Mouse (Mus musculus) hindbrain, embryonic 13.5 days (tissue): ENCODE measurements around the gene Rhoq. TPM values are rescaled to one million over a fixed set of nuclear protein-coding genes. Genes with fewer than 3 reads are reported as not detected.
A peak's percentile ranks its signal among the peaks of the same experiment; 100 is the strongest.

Experiments used
- ATAC-seq: fragments of 200-750 bp; cut with Nextera tagmentation; 2 replicates; pipeline ENCODE4 v1.8.0; 2017; ENCODE audit warnings: moderate TSS enrichment; ENCODE audit not compliant: low FRiP score
- H3K27ac ChIP-seq: fragments of 300-500 bp; sonication (generic); 2 replicates; pipeline ENCODE4 v1.5.1; 2015; ENCODE audit warnings: inconsistent platforms, mild to moderate bottlenecking, moderate library complexity
- H3K27me3 ChIP-seq: fragments of 300-500 bp; sonication (generic); 2 replicates; pipeline ENCODE4 v1.6.1; 2015; ENCODE audit warnings: mild to moderate bottlenecking, inconsistent platforms
- H3K36me3 ChIP-seq: fragments of 300-500 bp; sonication (generic); 2 replicates; pipeline ENCODE4 v1.6.1; 2015; ENCODE audit warnings: mild to moderate bottlenecking, inconsistent platforms
- H3K4me1 ChIP-seq: fragments of 300-500 bp; sonication (generic); replicated peaks from 2 replicates; pipeline ENCODE4 v1.6.1; 2015; ENCODE audit warnings: inconsistent platforms
- H3K4me2 ChIP-seq: fragments of 300-500 bp; sonication (generic); 2 replicates; pipeline ENCODE4 v1.6.1; 2015; ENCODE audit warnings: inconsistent platforms, mild to moderate bottlenecking, moderate library complexity
- H3K4me3 ChIP-seq: fragments of 300-500 bp; sonication (generic); 2 replicates; pipeline ENCODE4 v1.5.1; 2015; ENCODE audit warnings: mild to moderate bottlenecking, inconsistent platforms
- H3K9ac ChIP-seq: fragments of 300-500 bp; sonication (generic); 2 replicates; pipeline ENCODE4 v1.6.1; 2015; ENCODE audit warnings: mild to moderate bottlenecking, inconsistent platforms
- H3K9me3 ChIP-seq: fragments of 300-500 bp; sonication (generic); 2 replicates; pipeline ENCODE4 v1.6.1; 2016; ENCODE audit warnings: inconsistent platforms
- WGBS: fragments of 180-500 bp; shearing (Covaris S2); methylation state at CpG from one replicate; pipeline ENCODE4 v1.1.7; 2015; 5-methylcytosine and 5-hydroxymethylcytosine counted together
- polyA plus RNA-seq: library from polyadenylated mRNA; unstranded; fragments of >200 nt; fragmentation: Nextera tagmentation; extraction: Ambion mirVana; gene quantifications from 2 replicates; pipeline ENCODE4 v1.2.1, GENCODE M21; 2015

The Rhoq gene
- polyA plus RNA-seq, 1 experiment from 2014 or later: 6.9 TPM

GRCm38 (mm10) chr17:86978496-86978895 is 15.6 kb downstream of the Rhoq start:
- peaks cover 5% of the 10 kb centered on the region; the same call in 1 of the 2 replicates for H3K36me3 ChIP-seq
- ATAC-seq: no peak
- H3K9ac ChIP-seq: no peak overlapping the region
- no peaks in the 10 kb centered on the region for H3K4me1 ChIP-seq
- 87% methylated on average over 6 of the region's 6 CpGs for WGBS
- no peak overlapping the region for H3K27ac ChIP-seq
- no peaks in the 10 kb centered on the region for H3K27me3 ChIP-seq
- H3K4me3 ChIP-seq: no peak overlapping the region
- no peaks in the 10 kb centered on the region for H3K9me3 ChIP-seq
- H3K4me2 ChIP-seq: no peak overlapping the region

DNA sequence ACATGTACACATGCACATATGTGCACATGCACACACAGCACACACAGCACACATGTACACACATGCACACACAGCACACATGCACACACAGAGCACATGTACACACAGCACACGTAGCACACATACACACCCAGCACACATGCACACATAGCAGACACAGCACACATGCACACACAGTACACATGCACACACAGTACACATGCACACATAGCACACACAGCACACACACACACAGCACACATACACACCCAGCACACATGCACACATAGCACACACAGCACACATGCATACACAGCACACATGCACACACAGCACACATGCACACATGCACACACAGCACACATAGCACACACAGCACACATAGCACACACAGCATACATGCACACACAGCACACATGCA is 18.3 kb downstream of the Rhoq start:
- no peaks in the 10 kb centered on the region for H3K27me3 ChIP-seq
- H3K4me1 ChIP-seq: peaks cover 14% of the 10 kb centered on the region
- no peaks in the 10 kb centered on the region; the same call in 1 of the 2 replicates for H3K36me3 ChIP-seq
- no peak overlapping the region for H3K9ac ChIP-seq
- H3K4me3 ChIP-seq: no peak overlapping the region
- no peak overlapping the region for H3K4me2 ChIP-seq
- no peak overlapping the region for H3K27ac ChIP-seq
- no peaks in the 10 kb centered on the region for H3K9me3 ChIP-seq
- ATAC-seq: no peak
- 97% methylated on average over 1 of the region's 1 CpGs for WGBS

- Histone ChIP-seq H3K27ac (no peak overlapping the region), H3K4me2 (no peak overlapping the region), H3K27me3 (no peaks in the 10 kb centered on the region), H3K36me3 (no peaks in the 10 kb centered on the region; the same call in 1 of the 2 replicates), H3K4me3 (no peak overlapping the region), H3K4me1 (peaks cover 19% of the 10 kb centered on the region), H3K9ac (no peak overlapping the region), H3K9me3 (no peaks in the 10 kb centered on the region)
- WGBS: 97% methylated on average over 2 of the region's 2 CpGs
- ATAC-seq: no peak
Observed at GRCm38 (mm10) chr17:86981701-86982100, 18.8 kb downstream of the Rhoq start.

DNA sequence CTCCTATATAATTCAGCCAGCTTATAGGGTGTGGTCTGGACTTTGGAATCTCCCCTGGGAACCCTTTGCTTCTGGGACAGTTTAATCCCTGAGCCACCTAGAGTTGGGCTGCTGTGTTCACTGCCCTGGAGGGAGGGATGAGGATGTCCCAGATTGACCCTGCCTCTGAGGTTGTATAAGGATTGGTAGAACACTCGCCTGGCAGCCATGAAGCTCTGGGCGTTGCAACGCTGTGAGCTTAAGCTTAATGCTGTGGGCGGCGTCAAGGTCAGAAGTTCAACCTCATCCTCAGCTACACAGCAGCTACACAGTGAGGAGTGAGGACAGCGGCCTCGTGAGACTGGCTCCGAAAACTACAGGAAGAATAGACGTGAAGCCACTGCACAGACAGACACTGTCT is 19.6 kb downstream of the Rhoq start:
- 73% methylated on average over 9 of the region's 9 CpGs for WGBS

DNA sequence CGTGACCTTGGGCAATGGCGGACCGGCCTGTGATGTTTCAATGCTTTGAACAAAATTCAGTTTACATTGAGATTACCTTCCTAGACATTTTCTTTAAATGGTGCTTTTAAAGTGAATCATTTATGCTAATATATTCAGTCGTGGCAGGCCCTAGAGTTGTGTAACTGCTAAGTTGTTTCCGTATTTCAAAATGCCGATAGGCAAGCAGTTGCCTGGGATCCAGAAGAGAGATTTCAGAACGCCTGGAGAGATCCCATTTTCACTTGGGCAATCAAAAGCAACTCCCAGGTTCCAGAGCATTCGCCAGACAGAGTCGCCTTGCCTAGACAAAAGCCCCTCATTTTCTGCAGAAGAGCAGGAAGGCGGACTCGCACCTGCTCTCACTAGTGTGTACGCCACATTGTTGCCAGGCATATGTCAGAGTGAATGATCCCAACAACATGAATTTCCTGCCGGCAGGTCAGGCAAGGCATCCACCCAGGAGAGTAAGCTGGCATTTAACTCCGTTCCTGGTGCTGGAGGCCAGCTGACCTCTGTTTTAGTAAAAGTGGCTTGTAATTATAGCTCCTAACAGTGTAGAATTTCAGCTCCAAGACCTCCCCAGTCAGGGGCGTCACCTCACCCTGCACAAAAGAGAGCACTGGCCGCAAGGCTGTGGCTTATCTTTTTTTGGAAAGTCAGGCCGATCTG is 23.7 kb downstream of the Rhoq start:
- Histone ChIP-seq H3K27me3 (no peaks in the 10 kb centered on the region), H3K9me3 (no peaks in the 10 kb centered on the region), H3K4me2 (0 out of 2 replicates have a peak overlapping the region, but pooled peaks have one; percentile 6), H3K4me1 (peaks cover 32% of the 10 kb centered on the region), H3K27ac (peak overlapping the region; percentile 60), H3K9ac (0 out of 2 replicates have a peak overlapping the region, but pooled peaks have one; percentile 13), H3K4me3 (no peak overlapping the region), H3K36me3 (no peaks in the 10 kb centered on the region; the same call in 1 of the 2 replicates)
- 45% methylated on average over 17 of the region's 17 CpGs for WGBS
- no peak for ATAC-seq

More for the DNA sequence above, 19.6 kb downstream of the Rhoq start:
- Histone ChIP-seq H3K9ac (no peak overlapping the region), H3K9me3 (no peaks in the 10 kb centered on the region), H3K4me2 (no peak overlapping the region), H3K4me1 (peaks cover 25% of the 10 kb centered on the region), H3K27me3 (no peaks in the 10 kb centered on the region), H3K27ac (no peak overlapping the region), H3K4me3 (no peak overlapping the region), H3K36me3 (no peaks in the 10 kb centered on the region; the same call in 1 of the 2 replicates)
- no peak for ATAC-seq

DNA sequence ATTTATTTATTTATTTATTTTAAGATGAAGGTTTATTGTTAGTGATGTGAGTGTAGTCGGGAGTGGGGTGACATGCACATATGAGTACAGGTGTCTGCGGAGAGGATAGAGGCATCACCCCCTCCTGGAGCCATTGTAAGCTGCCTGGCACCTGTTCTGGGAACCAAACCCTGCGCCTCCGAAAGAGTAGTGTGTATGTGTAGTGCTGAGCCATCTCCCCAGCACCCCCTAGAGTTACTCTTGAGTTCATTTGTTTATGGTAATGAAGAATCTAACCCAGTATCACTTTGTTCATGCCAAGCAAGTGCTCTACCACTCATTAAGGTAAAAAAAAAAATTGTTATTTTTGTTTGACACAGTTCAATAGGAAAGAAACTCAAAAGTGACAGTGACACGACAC is 25.3 kb downstream of the Rhoq start:
- no peaks in the 10 kb centered on the region for H3K27me3 ChIP-seq
- H3K9ac ChIP-seq: no peak overlapping the region
- H3K36me3 ChIP-seq: no peaks in the 10 kb centered on the region; the same call in 1 of the 2 replicates
- no peak overlapping the region for H3K27ac ChIP-seq
- no peak overlapping the region for H3K4me3 ChIP-seq
- H3K9me3 ChIP-seq: no peaks in the 10 kb centered on the region
- H3K4me1 ChIP-seq: peaks cover 32% of the 10 kb centered on the region
- H3K4me2 ChIP-seq: no peak overlapping the region
- ATAC-seq: no peak; the same call in 1 of the 2 replicates
- WGBS: 88% methylated on average over 5 of the region's 5 CpGs

DNA sequence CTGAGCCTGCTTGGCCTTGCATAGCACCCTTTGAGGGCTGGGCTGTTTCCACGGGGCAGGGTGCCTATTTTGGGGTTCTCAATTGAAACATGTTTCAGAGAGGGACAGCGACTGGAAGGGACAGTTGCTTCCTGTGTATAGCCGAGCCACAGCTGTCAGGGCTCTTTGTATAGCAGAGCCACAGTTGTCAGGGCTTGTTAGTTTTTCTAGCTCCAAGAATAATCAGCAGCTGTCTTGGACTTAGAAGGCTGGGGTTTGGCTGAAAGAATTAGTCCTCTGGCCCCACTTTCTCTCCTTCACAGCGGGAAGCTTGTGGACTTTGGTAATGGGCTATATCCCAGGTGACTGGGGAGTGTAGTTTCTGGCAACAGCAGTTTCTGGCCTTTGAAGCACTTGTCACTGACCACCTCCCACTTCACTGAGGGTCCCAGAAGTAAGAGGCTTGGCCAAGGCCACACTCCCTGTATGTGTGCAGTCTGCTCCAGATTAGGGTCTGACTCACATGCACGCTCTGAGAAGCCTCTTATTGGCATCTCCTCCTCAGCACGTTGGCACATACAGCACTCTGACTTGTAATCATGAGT is 25.8 kb downstream of the Rhoq start:
- H3K27ac ChIP-seq: 0 out of 2 replicates have a peak overlapping the region, but pooled peaks have one; percentile 9
- H3K4me2 ChIP-seq: no peak overlapping the region
- no peak overlapping the region for H3K4me3 ChIP-seq
- no peak overlapping the region for H3K9ac ChIP-seq
- H3K36me3 ChIP-seq: no peaks in the 10 kb centered on the region; the same call in 1 of the 2 replicates
- H3K4me1 ChIP-seq: peaks cover 32% of the 10 kb centered on the region
- H3K27me3 ChIP-seq: no peaks in the 10 kb centered on the region
- 63% methylated on average over 6 of the region's 6 CpGs for WGBS
- peak; percentile 24; the same call in 1 of the 2 replicates for ATAC-seq
- H3K9me3 ChIP-seq: no peaks in the 10 kb centered on the region

GRCm38 (mm10) chr17:86991306-86991705 is 28.4 kb downstream of the Rhoq start:
- Histone ChIP-seq H3K4me2 (no peak overlapping the region), H3K36me3 (no peaks in the 10 kb centered on the region), H3K4me1 (peaks cover 17% of the 10 kb centered on the region), H3K27me3 (no peaks in the 10 kb centered on the region), H3K27ac (no peak overlapping the region), H3K9ac (no peak overlapping the region), H3K9me3 (no peaks in the 10 kb centered on the region), H3K4me3 (no peak overlapping the region)
- no peak for ATAC-seq
- WGBS: 92% methylated on average over 8 of the region's 8 CpGs

DNA sequence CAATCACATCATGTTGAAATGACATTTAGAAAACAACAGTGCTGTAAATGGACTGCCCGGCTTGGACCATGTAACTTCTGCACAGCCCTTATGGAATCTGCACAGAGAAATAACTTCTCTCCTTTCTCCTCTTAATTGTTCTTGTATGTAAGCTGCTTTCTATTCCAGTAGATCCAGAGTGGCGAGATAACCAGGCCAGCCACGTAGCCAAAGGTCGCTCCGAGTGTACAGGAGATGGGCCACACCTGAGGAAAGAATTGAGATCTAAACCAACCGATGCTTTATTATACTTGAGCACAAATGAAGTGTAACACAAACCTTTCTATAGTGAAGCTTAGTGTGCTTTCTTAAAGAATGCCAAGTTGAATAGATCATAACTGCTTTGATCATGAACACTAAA is 34.4 kb downstream of the Rhoq start:
- H3K27ac ChIP-seq: no peak overlapping the region
- peaks cover 12% of the 10 kb centered on the region for H3K36me3 ChIP-seq
- WGBS: 95% methylated on average over 6 of the region's 6 CpGs
- no peaks in the 10 kb centered on the region for H3K27me3 ChIP-seq
- no peaks in the 10 kb centered on the region for H3K9me3 ChIP-seq
- H3K9ac ChIP-seq: no peak overlapping the region
- no peaks in the 10 kb centered on the region for H3K4me1 ChIP-seq
- no peak overlapping the region for H3K4me2 ChIP-seq
- ATAC-seq: no peak
- no peak overlapping the region for H3K4me3 ChIP-seq

GRCm38 (mm10) chr17:87008950-87009349 is 46.1 kb downstream of the Rhoq start:
- Histone ChIP-seq H3K9ac (no peak overlapping the region), H3K36me3 (peaks cover 15% of the 10 kb centered on the region), H3K4me2 (no peak overlapping the region), H3K4me1 (no peaks in the 10 kb centered on the region), H3K27ac (no peak overlapping the region), H3K27me3 (no peaks in the 10 kb centered on the region), H3K9me3 (no peaks in the 10 kb centered on the region), H3K4me3 (no peak overlapping the region)
- ATAC-seq: no peak
- 88% methylated on average over 3 of the region's 3 CpGs for WGBS

DNA sequence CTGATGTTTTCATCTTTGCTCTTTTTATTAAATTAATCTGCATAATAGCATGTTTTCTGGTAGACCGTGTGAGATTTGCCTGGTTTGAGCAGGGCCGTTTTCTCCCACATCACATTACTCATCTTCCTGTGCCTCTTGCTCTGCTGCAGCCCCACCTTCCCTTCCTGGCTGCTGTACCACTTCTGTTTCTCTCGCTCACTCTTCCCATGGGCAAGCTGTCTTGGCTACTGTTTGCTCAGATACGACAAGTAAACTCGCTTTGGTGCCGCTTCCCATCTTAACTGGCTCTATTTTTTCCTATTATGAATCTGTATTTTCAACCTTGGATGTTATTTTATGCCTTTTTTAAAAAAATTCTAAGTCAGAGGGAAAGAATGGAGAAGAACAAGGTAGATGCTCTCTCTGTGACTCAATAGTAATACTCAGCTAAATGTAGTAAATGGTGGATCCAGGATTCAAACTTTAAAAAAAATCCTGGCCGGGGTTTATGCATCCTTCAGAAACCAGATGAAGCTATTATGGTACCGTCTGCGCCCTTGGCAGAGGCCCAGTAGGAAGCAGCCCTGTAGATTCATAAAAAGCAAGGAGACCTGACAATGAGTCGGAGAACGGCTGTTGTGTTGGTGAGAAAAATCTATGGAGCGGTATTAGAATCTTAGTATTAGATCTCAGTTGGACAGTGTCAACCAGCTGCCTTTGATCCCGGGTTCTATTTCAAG is 48.6 kb downstream of the Rhoq start:
- no peak overlapping the region for H3K27ac ChIP-seq
- WGBS: 85% methylated on average over 13 of the region's 13 CpGs

GRCm38 (mm10) chr17:87019692-87020091 is 56.8 kb downstream of the Rhoq start:
- ATAC-seq: no peak
- WGBS: 92% methylated on average over 5 of the region's 5 CpGs
- Histone ChIP-seq H3K4me3 (no peak overlapping the region), H3K27ac (no peak overlapping the region), H3K36me3 (peaks cover 20% of the 10 kb centered on the region), H3K9ac (no peak overlapping the region), H3K4me1 (peaks cover 10% of the 10 kb centered on the region; the same call in 1 of the 2 replicates), H3K9me3 (no peaks in the 10 kb centered on the region), H3K27me3 (no peaks in the 10 kb centered on the region), H3K4me2 (no peak overlapping the region)

More for the DNA sequence above, 48.6 kb downstream of the Rhoq start:
- Histone ChIP-seq H3K4me3 (no peak overlapping the region), H3K9ac (no peak overlapping the region), H3K4me1 (no peaks in the 10 kb centered on the region), H3K9me3 (no peaks in the 10 kb centered on the region), H3K4me2 (no peak overlapping the region), H3K27me3 (no peaks in the 10 kb centered on the region), H3K36me3 (peaks cover 23% of the 10 kb centered on the region)
- no peak for ATAC-seq
